Mouse (Mus musculus): ENCODE data around the gene Sik3. TPM values are rescaled to one million over a fixed set of nuclear protein-coding genes. Genes with fewer than 3 reads are reported as not detected.

The Sik3 gene
- polyA plus RNA-seq, 2 experiments: 13.7 to 23.9 TPM

DNA sequence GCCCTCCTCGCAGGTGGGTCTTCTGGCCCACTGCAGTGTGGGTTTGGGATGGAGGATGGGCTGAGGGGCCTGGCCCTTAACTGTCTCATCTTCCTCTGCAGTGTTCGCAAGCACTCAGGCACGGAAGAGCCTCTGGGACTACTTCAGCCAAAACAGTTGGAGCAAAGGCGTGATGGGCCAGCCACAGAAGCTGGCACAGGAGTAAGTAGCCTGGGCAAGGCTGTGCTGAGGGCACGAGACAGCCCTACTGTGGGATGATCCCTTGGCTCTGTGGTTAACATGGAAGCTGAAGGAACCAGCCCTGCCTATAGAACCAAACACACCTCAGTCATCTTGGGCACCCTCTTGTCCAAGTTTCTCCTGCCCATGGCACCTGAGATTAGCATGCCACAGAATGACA is 256.5 kb downstream of the Sik3 start:
- Histone ChIP-seq H3K36me3 (ENCODE audit: control insufficient read depth, insufficient read depth, low read length) (no peaks in the 10 kb centered on the region), H3K27ac (replicated peaks; ENCODE audit: low read depth, low read length) (no peak overlapping the region), H3K9ac (ENCODE audit: low read depth, low read length, severe bottlenecking) (no peak overlapping the region), H3K9me3 (ENCODE audit: control insufficient read depth, low read length) (no peaks in the 10 kb centered on the region), H3K4me2 (replicated peaks; ENCODE audit: low read depth, low read length, severe bottlenecking) (no peak overlapping the region), H3K4me3 (replicated peaks; ENCODE audit: low read length) (no peak overlapping the region), H3K4me1 (ENCODE audit: control insufficient read depth, insufficient read depth, low read length) (peaks cover 5% of the 10 kb centered on the region; the same call in 1 of the 2 replicates), H3K27me3 (ENCODE audit: control insufficient read depth, insufficient read depth, low read length) (no peaks in the 10 kb centered on the region)
- DNase-seq (ENCODE audit: low spot score) (no peak), ATAC-seq (ENCODE audit: low FRiP score, low read depth) (no peak)
- WGBS: 89% methylated on average over 5 of the region's 5 CpGs
- no peak for TF ChIP-seq POLR2A (IDR thresholded peaks at IDR 0.05; ENCODE audit: borderline replicate concordance, extremely low read depth, insufficient read depth, insufficient read length)

- Histone ChIP-seq H3K9me3 (ENCODE audit: control insufficient read depth, low read length) (no peaks in the 10 kb centered on the region), H3K9ac (ENCODE audit: low read depth, low read length, severe bottlenecking) (no peak overlapping the region), H3K27ac (replicated peaks; ENCODE audit: low read depth, low read length) (no peak overlapping the region), H3K27me3 (ENCODE audit: control insufficient read depth, insufficient read depth, low read length) (no peaks in the 10 kb centered on the region), H3K4me1 (ENCODE audit: control insufficient read depth, insufficient read depth, low read length) (peaks cover 5% of the 10 kb centered on the region; the same call in 1 of the 2 replicates), H3K4me3 (replicated peaks; ENCODE audit: low read length) (no peak overlapping the region), H3K36me3 (ENCODE audit: control insufficient read depth, insufficient read depth, low read length) (peaks cover 14% of the 10 kb centered on the region), H3K4me2 (replicated peaks; ENCODE audit: low read depth, low read length, severe bottlenecking) (no peak overlapping the region)
- DNase-seq (ENCODE audit: low spot score) (no peak), ATAC-seq (ENCODE audit: low FRiP score, low read depth) (no peak)
- TF ChIP-seq POLR2A (IDR thresholded peaks at IDR 0.05; ENCODE audit: borderline replicate concordance, extremely low read depth, insufficient read depth, insufficient read length): no peak
- WGBS: 93% methylated on average over 4 of the region's 4 CpGs
Measured at GRCm38 (mm10) chr9:46270782-46271181, 258.2 kb downstream of the Sik3 start.

GRCm38 (mm10) chr9:46272070-46272469 is 259.4 kb downstream of the Sik3 start:
- no peak for ATAC-seq (ENCODE audit: low FRiP score, low read depth)
- Histone ChIP-seq H3K4me3 (replicated peaks; ENCODE audit: low read length) (0 out of 2 replicates have a peak overlapping the region, but pooled peaks have one; percentile 82), H3K36me3 (ENCODE audit: control insufficient read depth, insufficient read depth, low read length) (peaks cover 26% of the 10 kb centered on the region), H3K27me3 (ENCODE audit: control insufficient read depth, insufficient read depth, low read length) (no peaks in the 10 kb centered on the region), H3K4me1 (ENCODE audit: control insufficient read depth, insufficient read depth, low read length) (peaks cover 5% of the 10 kb centered on the region; the same call in 1 of the 2 replicates), H3K9me3 (ENCODE audit: control insufficient read depth, low read length) (no peaks in the 10 kb centered on the region), H3K4me2 (replicated peaks; ENCODE audit: low read depth, low read length, severe bottlenecking) (no peak overlapping the region), H3K27ac (replicated peaks; ENCODE audit: low read depth, low read length) (no peak overlapping the region), H3K9ac (ENCODE audit: low read depth, low read length, severe bottlenecking) (no peak overlapping the region)
- 88% methylated on average over 9 of the region's 9 CpGs for WGBS
- no peak for TF ChIP-seq POLR2A (IDR thresholded peaks at IDR 0.05; ENCODE audit: borderline replicate concordance, extremely low read depth, insufficient read depth, insufficient read length)
- DNase-seq (ENCODE audit: low spot score): no peak

- no peak for TF ChIP-seq POLR2A (IDR thresholded peaks at IDR 0.05; ENCODE audit: borderline replicate concordance, extremely low read depth, insufficient read depth, insufficient read length)
- H3K4me3 ChIP-seq (replicated peaks; ENCODE audit: low read length): peak within 1 kb of the TSS; percentile 82
- H3K9ac ChIP-seq (ENCODE audit: low read depth, low read length, severe bottlenecking): peak within 1 kb of the TSS; percentile 73
- peak; percentile 90 for DNase-seq (ENCODE audit: low spot score)
- no peaks in the 10 kb centered on the region for H3K27me3 ChIP-seq (ENCODE audit: control insufficient read depth, insufficient read depth, low read length)
- H3K9me3 ChIP-seq (ENCODE audit: control insufficient read depth, low read length): no peaks in the 10 kb centered on the region
- H3K27ac ChIP-seq (replicated peaks; ENCODE audit: low read depth, low read length): peak within 1 kb of the TSS; percentile 58; the same call in 1 of the 2 replicates
- peak within 1 kb of the TSS; percentile 75 for H3K4me2 ChIP-seq (replicated peaks; ENCODE audit: low read depth, low read length, severe bottlenecking)
- peaks cover 5% of the 10 kb centered on the region; the same call in 1 of the 2 replicates for H3K4me1 ChIP-seq (ENCODE audit: control insufficient read depth, insufficient read depth, low read length)
- 8% methylated on average over 40 of the region's 45 CpGs for WGBS
- H3K36me3 ChIP-seq (ENCODE audit: control insufficient read depth, insufficient read depth, low read length): peaks cover 34% of the 10 kb centered on the region
- peak; percentile 94 for ATAC-seq (ENCODE audit: low FRiP score, low read depth)
Measured at GRCm38 (mm10) chr9:46272677-46273454, 260.2 kb downstream of the Sik3 start, which contains the start of gene Zpr1. Gene Zpr1, plus strand, starts transcription at chr9:46273064.

Other genes starting within 250 kb of the Sik3 start
- gene Cep164, start 184.1 kb upstream of the Sik3 start, polyA plus RNA-seq (2012; rRNA removed): 33.3 and 40.2 TPM in 2 replicates
- 26.2 and 36.9 TPM in 2 replicates for gene Cep164, start 184.1 kb upstream of the Sik3 start, polyA plus RNA-seq (2014; fragmentation: Nextera tagmentation; extraction: Ambion mirVana)
- 37.9 and 49.3 TPM in 2 replicates for gene Bace1, start 174.2 kb upstream of the Sik3 start, polyA plus RNA-seq (2012; rRNA removed)
- 39.0 and 42.3 TPM in 2 replicates for gene Bace1, start 174.2 kb upstream of the Sik3 start, polyA plus RNA-seq (2014; fragmentation: Nextera tagmentation; extraction: Ambion mirVana)
- 33.3 and 36.6 TPM in 2 replicates for gene Pcsk7, start 106.3 kb upstream of the Sik3 start, polyA plus RNA-seq (2012; rRNA removed)
- gene Pcsk7, start 106.3 kb upstream of the Sik3 start, polyA plus RNA-seq (2014; fragmentation: Nextera tagmentation; extraction: Ambion mirVana): 17.3 and 17.9 TPM in 2 replicates
- gene Rnf214, start 105.9 kb upstream of the Sik3 start, polyA plus RNA-seq (2012; rRNA removed): 27.6 and 31.5 TPM in 2 replicates
- 55.7 and 57.0 TPM in 2 replicates for gene Rnf214, start 105.9 kb upstream of the Sik3 start, polyA plus RNA-seq (2014; fragmentation: Nextera tagmentation; extraction: Ambion mirVana)
- 27.8 and 29.8 TPM in 2 replicates for gene Tagln, start 76.8 kb upstream of the Sik3 start, polyA plus RNA-seq (2012; rRNA removed)
- 31.7 and 35.7 TPM in 2 replicates for gene Tagln, start 76.8 kb upstream of the Sik3 start, polyA plus RNA-seq (2014; fragmentation: Nextera tagmentation; extraction: Ambion mirVana)
- 121 and 190 TPM in 2 replicates for gene Sidt2, start 57.6 kb upstream of the Sik3 start, polyA plus RNA-seq (2012; rRNA removed)
- gene Sidt2, start 57.6 kb upstream of the Sik3 start, polyA plus RNA-seq (2014; fragmentation: Nextera tagmentation; extraction: Ambion mirVana): 56.1 and 58.7 TPM in 2 replicates
- 70.1 and 87.2 TPM in 2 replicates for gene Pafah1b2, start 130 bp upstream of the Sik3 start, polyA plus RNA-seq (2012; rRNA removed)
- 174 and 175 TPM in 2 replicates for gene Pafah1b2, start 130 bp upstream of the Sik3 start, polyA plus RNA-seq (2014; fragmentation: Nextera tagmentation; extraction: Ambion mirVana)
- 9.3 and 11.4 TPM in 2 replicates for gene Apoa1, start 215.8 kb downstream of the Sik3 start, polyA plus RNA-seq (2012; rRNA removed)
- 1.1 and 1.3 TPM in 2 replicates for gene Apoa1, start 215.8 kb downstream of the Sik3 start, polyA plus RNA-seq (2014; fragmentation: Nextera tagmentation; extraction: Ambion mirVana)
- not detected in 2 replicates for gene Apoc3, start 222.8 kb downstream of the Sik3 start, polyA plus RNA-seq (2012; rRNA removed)
- not detected in 2 replicates for gene Apoc3, start 222.8 kb downstream of the Sik3 start, polyA plus RNA-seq (2014; fragmentation: Nextera tagmentation; extraction: Ambion mirVana)
- gene Apoa4, start 227.9 kb downstream of the Sik3 start, polyA plus RNA-seq (2012; rRNA removed): 1.4 and 2.8 TPM in 2 replicates
- gene Apoa4, start 227.9 kb downstream of the Sik3 start, polyA plus RNA-seq (2014; fragmentation: Nextera tagmentation; extraction: Ambion mirVana): not detected in 2 replicates